Mouse (Mus musculus) ES-E14 (cell line): ENCODE measurements around the gene Anln. TPM values are rescaled to one million over a fixed set of nuclear protein-coding genes. Genes with fewer than 3 reads are reported as not detected.
A peak's percentile ranks its signal among the peaks of the same experiment; 100 is the strongest.

Source experiments
- DNase-seq: peaks from one replicate; pipeline ENCODE4 v3.0.0-alpha.2; 2013; ENCODE audit warnings: low read depth, low spot score
- H3K27ac ChIP-seq: 2 replicates; pipeline ENCODE4 v1.5.1; 2012; ENCODE audit warnings: low read depth, mild to moderate bottlenecking, low read length, moderate library complexity, mixed read lengths; ENCODE audit not compliant: poor library complexity, insufficient read depth, severe bottlenecking
- H3K36me3 ChIP-seq: 2 replicates; pipeline ENCODE4 v1.6.1; 2012; ENCODE audit warnings: mild to moderate bottlenecking, low read length, moderate library complexity, mixed read lengths; ENCODE audit not compliant: control insufficient read depth, poor library complexity, insufficient read depth, severe bottlenecking
- H3K4me1 ChIP-seq, 2 experiments: fragments of 150-350 bp in 1 of 2; sonication (generic) in 1 of 2; 2 replicates each; pipeline ENCODE4 v1.6.1; 2012; ENCODE audit warnings: low read length in 2 of 2, mild to moderate bottlenecking in 1 of 2, mixed read lengths in 1 of 2; ENCODE audit not compliant: control insufficient read depth in 2 of 2, insufficient read depth in 2 of 2, poor library complexity in 1 of 2
- H3K4me3 ChIP-seq, 2 experiments: fragments of 150-350 bp in 1 of 2; sonication (generic) in 1 of 2; 2 replicates each; pipeline ENCODE4 v1.5.1; 2012; ENCODE audit warnings: low read length in 2 of 2, low read depth in 1 of 2, mild to moderate bottlenecking in 1 of 2, mixed read lengths in 1 of 2; ENCODE audit not compliant: insufficient read depth in 1 of 2, poor library complexity in 1 of 2, severe bottlenecking in 1 of 2
- H3K9ac ChIP-seq: 2 replicates; pipeline ENCODE4 v1.6.1; 2012; ENCODE audit warnings: low read depth, mild to moderate bottlenecking, low read length, mixed read lengths; ENCODE audit not compliant: poor library complexity, insufficient read depth, severe bottlenecking
- H3K9me3 ChIP-seq: fragments of 150-350 bp; sonication (generic); 2 replicates; pipeline ENCODE4 v1.6.1; 2012; ENCODE audit warnings: low read depth, mild to moderate bottlenecking, low read length; ENCODE audit not compliant: control insufficient read depth, insufficient read depth
- CHD2 ChIP-seq: IDR thresholded peaks from 2 replicates; pipeline ENCODE4 v1.6.1; 2014; ENCODE audit warnings: mild to moderate bottlenecking, low read depth, low read length, inconsistent platforms
- HCFC1 ChIP-seq: IDR thresholded peaks from 2 replicates; pipeline ENCODE4 v1.6.1; 2012; ENCODE audit warnings: low read length, inconsistent platforms, borderline replicate concordance; ENCODE audit not compliant: insufficient read depth
- MAFK ChIP-seq: IDR thresholded peaks from 2 replicates; pipeline ENCODE4 v1.6.1; 2014; ENCODE audit warnings: mild to moderate bottlenecking, low read depth, low read length, inconsistent platforms; ENCODE audit not compliant: insufficient read depth
- ZC3H11A ChIP-seq: IDR thresholded peaks from 2 replicates; pipeline ENCODE4 v1.6.1; 2012; ENCODE audit warnings: low read depth, mild to moderate bottlenecking, inconsistent platforms, low read length, borderline replicate concordance
- ZNF384 ChIP-seq: IDR thresholded peaks from 2 replicates; pipeline ENCODE4 v1.6.1; 2012; ENCODE audit warnings: low read depth, low read length, inconsistent platforms
- in situ Hi-C, 2 experiments: fragments of 600-800 bp; cut with MboI; formaldehyde crosslinking; loops; one replicate each; pipeline ENCODE4 v1.15.1; 2025; ENCODE audit warnings: low sequenced_read_pairs in 2 of 2, inconsistent platforms in 1 of 2; ENCODE audit not compliant: unreplicated experiment in 2 of 2
- total RNA-seq: library from RNA; depleted of rRNA; stranded (reverse); fragments of 300-350 nt; gene quantifications from 2 replicates; pipeline ENCODE4 v1.2.3, GENCODE M21; 2012

Anln gene
- total RNA-seq, 1 experiment = 168 TPM

DNA sequence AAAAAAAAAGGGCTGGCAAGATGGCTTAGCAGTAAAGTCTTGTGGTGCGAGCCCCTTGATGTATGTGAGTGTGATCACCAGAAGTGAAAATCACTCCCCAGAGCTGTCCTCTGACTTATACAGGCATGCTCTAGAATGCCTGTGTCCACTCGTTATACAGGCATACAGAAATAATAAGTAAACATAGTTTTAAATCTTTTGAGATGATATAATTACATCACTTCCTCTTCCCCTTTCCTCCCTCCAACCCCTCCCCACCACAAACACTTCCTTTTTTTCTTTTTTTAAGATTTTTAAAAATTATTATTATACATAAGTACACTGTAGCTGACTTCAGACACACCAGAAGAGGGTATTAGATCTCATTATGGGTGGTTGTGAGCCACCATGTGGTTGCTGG, 5.7 kb upstream of the Anln start:
- Histone ChIP-seq H3K27ac (no peak overlapping the region), H3K9ac (no peak overlapping the region), H3K9me3 (no peaks in the 10 kb centered on the region), H3K36me3 (peaks cover 2% of the 10 kb centered on the region), H3K4me3 (no peak overlapping the region), H3K4me1 (peaks cover 2 to 11% of the 10 kb centered on the region in 2 experiments; a peak in 3 of 4 replicates)
- in situ Hi-C loops = no loop called here
- no peak for DNase-seq
- no peak for TF ChIP-seq CHD2
- TF ChIP-seq ZNF384 = no peak
- no peak for TF ChIP-seq HCFC1
- no peak for TF ChIP-seq ZC3H11A
- no peak for TF ChIP-seq MAFK

DNA sequence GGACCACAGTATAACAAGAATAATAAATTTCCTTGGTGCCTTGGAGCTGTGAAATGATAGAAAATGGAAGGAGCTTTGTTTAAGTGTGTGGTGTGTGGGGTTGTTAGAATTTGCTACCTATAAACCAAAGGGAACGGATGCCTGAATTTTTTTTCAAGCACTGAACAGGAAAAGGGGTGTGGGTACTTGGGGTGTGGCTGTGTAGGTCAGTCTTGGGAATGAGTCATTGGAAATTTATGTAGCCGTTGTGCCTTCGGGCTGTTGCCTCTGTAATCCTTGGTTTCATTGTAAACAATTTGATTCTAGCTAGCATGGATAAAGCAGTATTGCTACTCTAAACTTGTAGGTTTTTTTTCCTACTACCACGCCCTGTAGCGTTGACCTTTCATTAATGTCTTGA, 1.4 kb upstream of the Anln start:
- H3K4me1 ChIP-seq = peaks cover 6 to 15% of the 10 kb centered on the region in 2 experiments; a peak in 3 of 4 replicates
- no peak overlapping the region for H3K9ac ChIP-seq
- no peak overlapping the region for H3K4me3 ChIP-seq
- no peaks in the 10 kb centered on the region for H3K9me3 ChIP-seq
- H3K27ac ChIP-seq = no peak overlapping the region; the same call in 1 of the 2 replicates
- no peak for TF ChIP-seq CHD2
- peak; percentile 69; the same call in 1 of the 2 replicates for TF ChIP-seq ZNF384
- no peaks in the 10 kb centered on the region; the same call in 1 of the 2 replicates for H3K36me3 ChIP-seq
- DNase-seq = no peak
- in situ Hi-C loops = no loop called here

DNA sequence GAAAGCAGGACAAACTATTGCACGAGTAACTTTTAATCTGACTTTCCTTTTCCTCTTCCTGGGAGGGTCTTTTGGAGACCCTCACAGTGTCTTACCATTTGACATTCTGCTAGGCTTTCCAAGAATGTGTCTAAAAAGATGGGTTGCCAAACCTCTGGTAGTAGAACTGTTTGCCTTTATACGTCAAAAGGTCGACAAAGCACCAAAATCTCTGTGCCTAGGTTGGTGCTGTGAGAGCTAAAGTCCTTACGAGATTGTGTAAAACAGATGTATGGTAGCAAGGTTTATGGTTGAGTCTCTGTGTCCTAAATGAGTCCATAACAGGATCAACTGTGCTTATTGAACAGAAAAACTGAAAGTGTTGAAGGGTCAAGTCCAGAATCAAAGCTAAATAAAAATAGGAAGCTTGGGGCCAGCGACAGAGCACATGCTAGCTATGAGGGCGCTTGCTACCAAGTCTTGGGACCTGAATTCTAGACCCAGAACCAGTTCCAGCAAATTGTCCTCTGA, 803 bp upstream of the Anln start:
- TF ChIP-seq ZNF384 (no peak), HCFC1 (no peak)
- no peaks in the 10 kb centered on the region for H3K9me3 ChIP-seq
- in situ Hi-C loops = no loop called here
- peaks cover 6 to 15% of the 10 kb centered on the region in 2 experiments; a peak in 3 of 4 replicates for H3K4me1 ChIP-seq
- H3K36me3 ChIP-seq = no peaks in the 10 kb centered on the region; the same call in 1 of the 2 replicates
- peak overlapping the region; percentile 97; the same call in 1 of the 2 replicates for H3K27ac ChIP-seq
- peak overlapping the region; percentile 80 to 92 for H3K4me3 ChIP-seq
- H3K9ac ChIP-seq = peak overlapping the region; percentile 97; the same call in 1 of the 2 replicates
- DNase-seq = no peak

DNA sequence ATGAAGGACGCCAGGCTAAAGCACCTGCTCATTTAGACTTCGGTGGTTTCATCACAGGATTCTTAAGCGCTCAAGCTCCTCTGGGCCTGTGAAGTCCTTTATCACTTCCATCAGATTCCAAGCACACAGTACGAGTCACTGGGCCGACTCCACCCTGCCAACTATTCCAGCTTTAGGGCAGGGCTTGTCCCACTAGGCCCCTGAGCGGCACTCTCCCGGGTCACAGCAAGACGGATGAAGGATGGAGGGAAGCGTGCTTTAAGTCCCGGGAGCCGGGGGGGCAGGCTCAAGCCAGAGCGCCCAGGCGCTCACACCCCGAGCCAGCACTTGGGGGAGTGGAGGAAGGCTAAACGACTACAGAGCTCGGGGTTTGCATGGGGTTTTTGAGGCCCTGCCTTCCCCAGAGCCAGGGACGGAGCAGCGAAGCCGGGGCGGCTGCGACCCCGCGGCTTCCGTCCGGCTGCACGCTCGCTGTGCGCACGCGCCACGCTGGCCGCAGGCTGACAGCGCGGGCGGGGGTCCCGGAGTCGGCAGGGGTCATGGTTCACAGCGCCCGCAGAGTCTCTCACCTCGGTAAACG, 497 bp downstream of the Anln start:
- DNase-seq = peak; percentile 54

DNA sequence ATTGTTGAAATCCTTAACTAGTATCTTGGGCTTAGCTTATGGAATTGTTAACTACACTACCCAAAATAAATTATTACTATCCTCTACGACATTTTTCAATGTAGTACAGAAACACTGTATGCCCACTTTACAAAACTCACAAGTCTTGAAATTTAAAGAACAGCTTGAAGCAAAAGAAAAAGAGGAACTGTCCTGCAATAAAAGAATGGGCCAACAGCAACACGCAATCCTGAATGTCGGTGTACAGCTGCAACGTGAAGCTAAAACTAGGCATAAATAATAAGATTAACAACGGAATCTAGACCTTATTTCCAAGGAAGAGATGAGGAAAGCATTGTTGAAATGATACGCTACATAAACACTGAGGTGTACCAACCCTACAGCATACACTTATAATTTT, 1.1 kb downstream of the Anln start:
- H3K36me3 ChIP-seq = no peaks in the 10 kb centered on the region; the same call in 1 of the 2 replicates
- peaks cover 6 to 15% of the 10 kb centered on the region in 2 experiments; a peak in 3 of 4 replicates for H3K4me1 ChIP-seq
- TF ChIP-seq HCFC1 (no peak), MAFK (no peak), ZC3H11A (no peak), ZNF384 (no peak), CHD2 (no peak)
- peak overlapping the region; percentile 94; the same call in 1 of the 2 replicates for H3K27ac ChIP-seq
- in situ Hi-C loops = no loop called here
- peak overlapping the region; percentile 80 to 92 for H3K4me3 ChIP-seq
- no peaks in the 10 kb centered on the region for H3K9me3 ChIP-seq
- H3K9ac ChIP-seq = peak overlapping the region; percentile 95; the same call in 1 of the 2 replicates
- no peak for DNase-seq

More for the DNA sequence above, 497 bp downstream of the Anln start:
- TF ChIP-seq ZC3H11A (no peak), HCFC1 (no peak; the same call in 1 of the 2 replicates), MAFK (no peak), CHD2 (no peak), ZNF384 (no peak)
- Histone ChIP-seq H3K4me1 (peaks cover 6 to 15% of the 10 kb centered on the region in 2 experiments; a peak in 3 of 4 replicates), H3K27ac (peak overlapping the region; percentile 94), H3K36me3 (no peaks in the 10 kb centered on the region; the same call in 1 of the 2 replicates), H3K4me3 (peak overlapping the region; percentile 80 to 92), H3K9ac (peak overlapping the region; percentile 95), H3K9me3 (no peaks in the 10 kb centered on the region)
- in situ Hi-C loops = no loop called here
